In the genomic region with DNA sequence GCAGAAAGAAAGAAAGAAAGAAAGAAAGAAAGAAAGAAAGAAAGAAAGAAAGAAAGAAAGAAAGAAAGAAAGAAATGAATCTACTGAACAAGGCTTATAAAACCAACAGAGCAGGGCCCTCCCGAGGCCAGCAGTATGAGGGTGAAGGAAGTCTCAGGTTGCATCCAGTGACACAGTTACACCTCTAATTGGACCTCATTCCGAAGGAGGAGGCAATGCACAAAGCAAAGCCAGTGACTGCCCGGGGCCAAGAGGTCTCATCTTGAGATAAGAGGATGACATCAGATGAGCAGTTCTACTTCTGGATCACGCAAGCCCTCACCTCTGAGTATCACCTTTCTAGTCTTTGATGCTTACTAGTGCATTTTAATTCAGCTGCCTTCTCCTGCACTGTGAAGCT, we compare ENCODE assay signal across 26 mouse cellular contexts. TPM values are rescaled to one million over a fixed set of nuclear protein-coding genes. Genes with fewer than 3 reads are reported as not detected.
A peak's percentile ranks its signal among the peaks of the same experiment; 100 is the strongest.
DNase-seq lines count a peak whose midpoint lies in the region; ATAC-seq lines count a peak whose summit lies in the region.
"Had no signal": no experiment of that assay in that cellular context is flagged by ENCODE, and none has a peak within 500 bp of the region (broad histone marks: within the 10 kb centered on the region; RNA-seq: fewer than 3 reads in every experiment).

No protein-coding gene starts in this region.

- H3K9ac ChIP-seq in heart, embryonic 13.5 days: 0 out of 2 replicates have a peak overlapping the region, but pooled peaks have one; percentile 9
- no peak overlapping the region for H3K9ac ChIP-seq in kidney, embryonic 16.5 days (replicated peaks; ENCODE audit: low read length)
- H3K9ac ChIP-seq: embryonic facial prominence, embryonic 15.5 days; heart, embryonic 15.5 days; hindbrain, embryonic 12.5 days; limb, embryonic 12.5 days; liver, postnatal 0 days; neural tube, embryonic 15.5 days; stomach, embryonic 15.5 days had no signal

- WGBS in heart, embryonic 13.5 days: 28% methylated on average over 4 of the region's 4 CpGs
- 21% methylated on average over 4 of the region's 4 CpGs for WGBS in kidney, embryonic 16.5 days

- H3K27ac ChIP-seq in heart, embryonic 13.5 days (replicated peaks): 0 out of 2 replicates have a peak overlapping the region, but pooled peaks have one; percentile 42
- 0 out of 2 replicates have a peak overlapping the region, but pooled peaks have one; percentile 5 for H3K27ac ChIP-seq in kidney, embryonic 16.5 days (ENCODE audit: low read length)
- H3K27ac ChIP-seq: embryonic facial prominence, embryonic 15.5 days; hindbrain, embryonic 12.5 days; limb, embryonic 12.5 days; midbrain, embryonic 10.5 days; neural tube, embryonic 15.5 days; stomach, embryonic 15.5 days had no signal

- no peaks in the 10 kb centered on the region for H3K27me3 ChIP-seq in heart, embryonic 13.5 days (replicated peaks)
- H3K27me3 ChIP-seq in kidney, embryonic 16.5 days (ENCODE audit: insufficient read depth, low read length): no peaks in the 10 kb centered on the region
- H3K27me3 ChIP-seq: embryonic facial prominence, embryonic 15.5 days; heart, embryonic 15.5 days; hindbrain, embryonic 12.5 days; limb, embryonic 12.5 days; neural tube, embryonic 15.5 days; stomach, embryonic 15.5 days had no signal

- DNase-seq in frontal cortex, postnatal 36 days (ENCODE audit: low spot score in 2 of 2): no peak
- no peak for DNase-seq in heart, adult 8-10 months (ENCODE audit: low spot score)
- no peak for DNase-seq in kidney, postnatal 4 days
- peak; percentile 28 for DNase-seq in embryo, embryonic 10.5 days (ENCODE audit: low spot score)
- DNase-seq in adrenal gland, postnatal 4 days (ENCODE audit: low spot score in 2 of 2): no peak
- DNase-seq: adrenal gland, postnatal 14 days; cerebellum, adult 8-10 months; liver, postnatal 0 days; right cerebral cortex, adult 18-20 months; right cerebral cortex, postnatal 4 days; thymus, adult 18-20 months; thymus, postnatal 4 days had no signal

- H3K4me2 ChIP-seq in heart, embryonic 13.5 days: no peak overlapping the region
- no peak overlapping the region for H3K4me2 ChIP-seq in kidney, embryonic 16.5 days (replicated peaks; ENCODE audit: low read depth, low read length)
- H3K4me2 ChIP-seq: embryonic facial prominence, embryonic 15.5 days; heart, embryonic 15.5 days; hindbrain, embryonic 12.5 days; limb, embryonic 12.5 days; liver, embryonic 11.5 days; neural tube, embryonic 15.5 days; stomach, embryonic 15.5 days had no signal

- H3K4me1 ChIP-seq in heart, embryonic 13.5 days: peaks cover 49% of the 10 kb centered on the region
- H3K4me1 ChIP-seq in kidney, embryonic 16.5 days (ENCODE audit: insufficient read depth, low read length): peaks cover 61% of the 10 kb centered on the region
- H3K4me1 ChIP-seq: neural tube, embryonic 15.5 days; stomach, embryonic 15.5 days had no signal

- H3K36me3 ChIP-seq in heart, embryonic 13.5 days: no peaks in the 10 kb centered on the region
- no peaks in the 10 kb centered on the region for H3K36me3 ChIP-seq in kidney, embryonic 16.5 days (ENCODE audit: insufficient read depth, low read length)
- H3K36me3 ChIP-seq: embryonic facial prominence, embryonic 15.5 days; heart, embryonic 15.5 days; hindbrain, embryonic 12.5 days; limb, embryonic 12.5 days; midbrain, embryonic 10.5 days; neural tube, embryonic 15.5 days; stomach, embryonic 15.5 days had no signal

- 0 out of 2 replicates have a peak, but pooled peaks have one; percentile 2 for ATAC-seq in frontal cortex, adult (ENCODE audit: low TSS enrichment)
- no peak for ATAC-seq in heart, embryonic 13.5 days (ENCODE audit: extremely low read depth, insufficient number of reproducible peaks, low FRiP score, low TSS enrichment)
- peak; percentile 32; the same call in 1 of the 2 replicates for ATAC-seq in kidney, embryonic 16.5 days (ENCODE audit: low FRiP score, low TSS enrichment)
- ATAC-seq: forebrain, embryonic 14.5 days; intestine, postnatal 0 days; liver, postnatal 0 days; lung, postnatal 0 days had no signal

- no peak overlapping the region for H3K4me3 ChIP-seq in heart, embryonic 13.5 days
- no peak overlapping the region for H3K4me3 ChIP-seq in kidney, embryonic 16.5 days (ENCODE audit: low read length)
- H3K4me3 ChIP-seq: embryonic facial prominence, embryonic 15.5 days; heart, embryonic 15.5 days; hindbrain, embryonic 12.5 days; limb, embryonic 12.5 days; midbrain, embryonic 10.5 days; neural tube, embryonic 15.5 days; stomach, embryonic 15.5 days had no signal

- H3K9me3 ChIP-seq in heart, embryonic 13.5 days: no peaks in the 10 kb centered on the region
- no peaks in the 10 kb centered on the region for H3K9me3 ChIP-seq in kidney, embryonic 16.5 days (ENCODE audit: low read length)
- H3K9me3 ChIP-seq: embryonic facial prominence, embryonic 15.5 days; heart, embryonic 15.5 days; hindbrain, embryonic 12.5 days; limb, embryonic 12.5 days; midbrain, embryonic 10.5 days; neural tube, embryonic 15.5 days; stomach, embryonic 15.5 days had no signal

RNA-seq across cellular contexts. Expression of a gene that starts 20.2 kb away (rescaled TPM):
- polyA plus RNA-seq in heart, embryonic 13.5 days (2015; fragmentation: Nextera tagmentation; extraction: Ambion mirVana): 9.1 and 9.4 TPM in 2 replicates
- total RNA-seq in heart, adult 8-10 months (2022): 10 to 100 TPM; 35.9 to 43.4 (median 39.4) TPM
- 18.2 and 20.4 TPM in 2 replicates for polyA plus RNA-seq in kidney, embryonic 16.5 days (2015; fragmentation: Nextera tagmentation; extraction: Ambion mirVana)
- 10 to 100 TPM; 22.6 to 26.0 TPM for total RNA-seq in adrenal gland, postnatal 4 days (2021)
